Mouse (Mus musculus): ENCODE data around the gene Sim2. TPM values are rescaled to one million over a fixed set of nuclear protein-coding genes. Genes with fewer than 3 reads are reported as not detected.

The Sim2 gene
- polyA plus RNA-seq, 1 experiment from 2014 or later = 0.16 TPM

DNA sequence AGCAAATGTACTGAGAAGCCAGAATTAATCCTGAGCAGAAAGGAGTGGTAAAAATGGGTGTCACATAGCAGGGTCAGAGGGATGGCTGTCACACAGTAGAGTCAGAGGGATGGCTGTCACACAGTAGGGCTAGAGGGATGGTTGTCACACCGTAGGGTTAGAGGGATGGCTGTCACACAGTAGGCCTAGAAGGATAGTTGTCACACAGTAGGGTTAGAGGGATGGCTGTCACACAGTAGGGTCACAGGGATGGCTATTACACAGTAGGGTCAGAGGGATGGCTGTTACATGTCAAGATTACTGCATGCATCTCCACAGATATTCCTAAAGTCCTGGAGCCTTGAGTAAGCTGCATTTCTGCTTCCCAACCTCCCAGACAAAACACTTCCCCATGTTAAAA, 33.7 kb downstream of the Sim2 start:
- WGBS = 92% methylated on average over 1 of the region's 1 CpGs
- Histone ChIP-seq H3K27ac (no peak overlapping the region), H3K9ac (no peak overlapping the region), H3K27me3 (replicated peaks) (peaks cover 25% of the 10 kb centered on the region), H3K36me3 (no peaks in the 10 kb centered on the region), H3K4me2 (replicated peaks) (no peak overlapping the region), H3K4me1 (no peaks in the 10 kb centered on the region), H3K9me3 (no peaks in the 10 kb centered on the region), H3K4me3 (no peak overlapping the region)
- ATAC-seq (ENCODE audit: low FRiP score, low read depth) = no peak

DNA sequence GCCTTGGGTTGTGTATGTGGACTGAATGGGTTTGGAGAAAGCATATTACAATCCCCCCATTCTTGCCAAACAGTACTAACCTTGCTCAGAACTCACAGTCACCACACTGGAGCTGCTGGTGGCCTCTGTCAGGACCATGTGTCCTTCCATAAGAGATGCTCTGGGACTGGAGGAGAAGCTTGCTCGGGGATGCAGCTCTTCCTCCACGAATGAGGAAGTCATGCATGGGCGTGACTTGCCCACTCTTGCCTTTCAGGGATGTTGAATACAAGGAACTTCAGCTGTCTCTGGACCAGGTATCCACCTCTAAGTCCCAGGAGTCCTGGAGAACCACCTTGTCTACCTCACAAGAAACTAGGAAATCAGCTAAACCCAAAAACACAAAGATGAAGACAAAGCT, 37.6 kb downstream of the Sim2 start:
- no peaks in the 10 kb centered on the region for H3K9me3 ChIP-seq
- 88% methylated on average over 3 of the region's 3 CpGs for WGBS

DNA sequence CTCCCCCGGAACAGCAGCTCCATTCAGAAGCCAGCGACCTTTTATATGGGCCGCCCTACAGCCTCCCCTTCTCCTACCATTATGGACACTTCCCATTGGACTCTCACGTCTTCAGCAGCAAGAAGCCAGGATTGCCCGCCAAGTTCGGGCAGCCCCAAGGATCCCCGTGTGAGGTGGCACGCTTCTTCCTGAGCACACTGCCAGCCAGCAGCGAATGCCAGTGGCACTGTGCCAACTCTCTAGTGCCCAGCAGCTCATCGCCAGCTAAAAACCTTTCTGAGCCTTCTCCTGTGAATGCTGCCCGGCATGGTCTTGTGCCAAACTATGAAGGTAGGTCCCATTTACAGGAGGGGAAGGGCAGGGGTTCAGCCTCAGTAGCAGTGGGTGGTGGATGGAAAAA, 38.5 kb downstream of the Sim2 start:
- 73% methylated on average over 11 of the region's 11 CpGs for WGBS
- H3K36me3 ChIP-seq = no peaks in the 10 kb centered on the region
- ATAC-seq (ENCODE audit: low FRiP score, low read depth) = no peak
- peaks cover 64% of the 10 kb centered on the region for H3K27me3 ChIP-seq (replicated peaks)
- no peak overlapping the region for H3K9ac ChIP-seq
- H3K27ac ChIP-seq = no peak overlapping the region
- H3K4me1 ChIP-seq = peaks cover 5% of the 10 kb centered on the region
- no peaks in the 10 kb centered on the region for H3K9me3 ChIP-seq
- H3K4me2 ChIP-seq (replicated peaks) = no peak overlapping the region
- no peak overlapping the region for H3K4me3 ChIP-seq

More for the DNA sequence above, 37.6 kb downstream of the Sim2 start:
- Histone ChIP-seq H3K4me3 (no peak overlapping the region), H3K4me2 (replicated peaks) (no peak overlapping the region), H3K4me1 (peaks cover 4% of the 10 kb centered on the region), H3K27me3 (replicated peaks) (peaks cover 59% of the 10 kb centered on the region), H3K9ac (no peak overlapping the region), H3K27ac (no peak overlapping the region), H3K36me3 (no peaks in the 10 kb centered on the region)
- ATAC-seq (ENCODE audit: low FRiP score, low read depth) = no peak

DNA sequence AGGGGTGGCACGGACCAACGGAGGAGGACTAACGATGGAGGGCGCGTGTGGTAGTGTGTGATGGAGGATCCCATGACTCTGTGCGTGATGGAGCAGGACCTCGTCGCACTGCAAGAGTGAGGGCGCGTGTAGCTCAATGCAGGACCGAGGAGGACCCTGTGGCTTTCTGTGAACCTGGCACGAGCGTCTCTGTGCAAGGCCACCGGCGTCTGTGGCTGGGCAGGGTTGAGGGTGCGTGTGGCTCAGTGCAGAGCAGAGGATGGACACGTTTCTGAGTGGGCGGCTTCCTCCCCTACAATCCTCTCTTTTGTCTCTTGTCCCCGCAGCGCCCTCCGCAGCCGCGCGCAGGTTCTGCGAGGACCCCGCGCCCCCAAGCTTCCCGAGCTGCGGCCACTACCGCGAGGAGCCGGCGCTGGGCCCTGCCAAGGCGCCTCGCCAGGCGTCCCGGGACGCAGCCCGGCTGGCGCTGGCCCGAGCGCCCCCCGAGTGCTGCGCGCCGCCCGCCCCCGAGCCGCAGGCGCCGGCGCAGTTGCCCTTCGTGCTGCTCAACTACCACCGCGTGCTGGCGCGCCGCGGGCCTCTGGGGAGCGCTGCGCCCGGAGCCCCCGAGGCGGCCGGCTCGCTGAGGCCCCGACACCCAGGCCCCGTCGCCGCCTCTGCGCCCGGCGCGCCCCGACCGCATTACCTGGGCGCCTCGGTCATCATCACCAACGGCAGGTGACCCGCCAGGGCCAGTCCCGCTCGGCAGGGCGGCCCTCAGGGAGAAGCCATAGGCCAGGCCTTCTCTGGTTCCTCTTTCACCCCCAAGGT, 40.6 kb downstream of the Sim2 start:
- Histone ChIP-seq H3K9ac (peak overlapping the region; percentile 38), H3K4me2 (replicated peaks) (peak overlapping the region; percentile 93), H3K27ac (no peak overlapping the region), H3K36me3 (no peaks in the 10 kb centered on the region), H3K27me3 (replicated peaks) (peaks cover 57% of the 10 kb centered on the region), H3K4me3 (peak overlapping the region; percentile 47), H3K4me1 (peaks cover 10% of the 10 kb centered on the region), H3K9me3 (no peaks in the 10 kb centered on the region)
- ATAC-seq (ENCODE audit: low FRiP score, low read depth) = peak; percentile 66
- 1% methylated on average over 83 of the region's 83 CpGs for WGBS

DNA sequence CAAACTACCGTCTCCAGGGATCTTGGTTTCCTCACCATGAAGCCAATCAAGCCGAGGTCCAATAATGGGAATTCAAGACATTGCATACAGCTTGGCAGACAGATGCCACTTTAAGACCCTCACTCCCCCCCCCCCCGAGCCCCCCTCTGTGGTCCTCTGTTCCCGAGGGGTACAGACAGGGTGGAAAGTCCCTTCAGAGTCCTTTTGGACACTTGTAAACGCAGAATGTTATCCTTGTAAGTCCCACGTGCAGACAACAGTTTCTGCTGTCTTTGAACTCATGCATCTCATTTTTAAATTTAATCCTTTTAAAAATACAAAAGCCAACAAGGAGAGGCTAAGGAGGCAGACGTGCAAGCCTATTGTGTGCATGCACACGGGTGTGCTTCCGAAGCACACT, 41.5 kb downstream of the Sim2 start:
- 38% methylated on average over 9 of the region's 9 CpGs for WGBS
- H3K36me3 ChIP-seq = no peaks in the 10 kb centered on the region
- H3K27ac ChIP-seq = no peak overlapping the region
- H3K4me1 ChIP-seq = peaks cover 10% of the 10 kb centered on the region
- no peak overlapping the region for H3K4me3 ChIP-seq
- ATAC-seq (ENCODE audit: low FRiP score, low read depth) = no peak
- H3K27me3 ChIP-seq (replicated peaks) = peaks cover 57% of the 10 kb centered on the region
- no peak overlapping the region for H3K9ac ChIP-seq
- H3K4me2 ChIP-seq (replicated peaks) = peak overlapping the region; percentile 93
- no peaks in the 10 kb centered on the region for H3K9me3 ChIP-seq

DNA sequence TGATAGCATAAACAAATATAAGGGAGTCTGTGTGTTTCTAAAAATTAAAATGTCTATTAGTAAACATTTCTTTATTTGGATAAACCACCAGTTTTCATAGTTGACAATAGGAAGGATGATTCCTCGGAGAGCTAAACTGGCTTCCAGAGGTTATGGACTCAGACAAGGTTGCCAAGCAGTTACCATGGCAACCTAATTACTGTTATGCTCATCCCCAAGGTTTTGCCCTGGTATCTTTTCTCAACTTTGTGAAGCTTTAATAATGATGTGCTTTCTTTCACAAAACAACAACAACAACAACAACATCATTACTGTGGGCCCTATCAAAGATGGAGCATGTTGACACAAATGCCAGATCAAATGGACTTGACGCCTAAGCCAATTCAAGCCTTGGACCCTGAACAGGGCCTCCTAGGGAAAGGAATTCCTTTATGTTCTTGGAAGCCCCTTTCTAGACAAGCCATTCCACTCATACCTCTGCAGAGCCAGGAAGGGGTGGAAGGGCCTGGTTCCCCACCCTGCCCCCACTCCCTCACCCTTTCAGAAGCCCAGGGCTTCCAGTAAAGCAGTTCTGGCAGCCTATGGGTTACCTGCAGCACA, 43.6 kb downstream of the Sim2 start:
- Histone ChIP-seq H3K4me1 (peaks cover 10% of the 10 kb centered on the region), H3K9ac (no peak overlapping the region), H3K36me3 (no peaks in the 10 kb centered on the region), H3K9me3 (no peaks in the 10 kb centered on the region), H3K4me2 (replicated peaks) (no peak overlapping the region), H3K27ac (no peak overlapping the region), H3K27me3 (replicated peaks) (peaks cover 43% of the 10 kb centered on the region), H3K4me3 (no peak overlapping the region)
- WGBS = 23% methylated on average over 2 of the region's 2 CpGs
- ATAC-seq (ENCODE audit: low FRiP score, low read depth) = no peak

DNA sequence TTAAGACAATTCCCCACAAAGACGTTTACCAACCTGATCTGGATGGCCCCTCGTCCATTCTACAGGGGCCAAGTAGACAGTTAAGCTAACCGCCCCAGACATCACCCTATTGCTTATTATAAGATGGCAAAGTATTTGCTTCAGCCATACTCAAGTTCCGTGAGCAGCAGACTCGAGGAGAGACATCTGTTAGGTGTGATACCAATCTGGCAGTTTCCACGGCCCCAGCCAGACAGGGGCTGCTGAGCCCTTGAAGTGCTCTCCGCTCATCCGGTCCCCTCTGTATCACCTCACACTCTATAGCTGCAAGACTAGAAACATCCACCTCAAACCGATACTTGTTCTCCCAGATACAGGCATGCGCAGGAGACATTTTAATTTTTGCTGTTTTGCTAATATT, 49.5 kb downstream of the Sim2 start:
- Histone ChIP-seq H3K9ac (no peak overlapping the region), H3K36me3 (no peaks in the 10 kb centered on the region), H3K4me2 (replicated peaks) (no peak overlapping the region), H3K4me3 (no peak overlapping the region), H3K27me3 (replicated peaks) (no peaks in the 10 kb centered on the region), H3K4me1 (no peaks in the 10 kb centered on the region), H3K9me3 (no peaks in the 10 kb centered on the region), H3K27ac (no peak overlapping the region)
- no peak for ATAC-seq (ENCODE audit: low FRiP score, low read depth)
- 81% methylated on average over 10 of the region's 10 CpGs for WGBS

DNA sequence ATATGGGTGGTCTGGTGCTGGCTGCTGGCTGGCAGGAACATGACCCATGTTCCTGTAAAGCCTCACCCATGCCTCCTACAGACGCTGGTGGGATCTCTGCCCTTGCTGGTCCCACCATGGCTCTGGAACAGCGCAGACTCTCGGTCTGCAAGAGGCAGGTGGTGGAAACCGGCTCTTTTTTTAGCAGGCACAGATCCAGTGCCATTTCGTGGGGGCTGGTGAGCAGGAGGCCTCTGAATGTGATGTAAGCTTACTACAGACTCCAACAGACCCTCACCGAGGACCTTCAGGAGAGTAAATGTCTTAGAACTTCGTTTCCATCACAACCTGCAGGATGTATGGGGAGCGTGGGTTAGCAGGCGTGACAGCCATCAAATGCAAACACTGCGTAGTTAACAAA, 56.0 kb downstream of the Sim2 start:
- Histone ChIP-seq H3K27me3 (replicated peaks) (no peaks in the 10 kb centered on the region), H3K36me3 (no peaks in the 10 kb centered on the region), H3K9me3 (no peaks in the 10 kb centered on the region), H3K9ac (no peak overlapping the region), H3K4me2 (replicated peaks) (no peak overlapping the region), H3K4me1 (peaks cover 8% of the 10 kb centered on the region), H3K4me3 (no peak overlapping the region), H3K27ac (no peak overlapping the region)
- no peak for ATAC-seq (ENCODE audit: low FRiP score, low read depth)
- WGBS = 70% methylated on average over 10 of the region's 10 CpGs

DNA sequence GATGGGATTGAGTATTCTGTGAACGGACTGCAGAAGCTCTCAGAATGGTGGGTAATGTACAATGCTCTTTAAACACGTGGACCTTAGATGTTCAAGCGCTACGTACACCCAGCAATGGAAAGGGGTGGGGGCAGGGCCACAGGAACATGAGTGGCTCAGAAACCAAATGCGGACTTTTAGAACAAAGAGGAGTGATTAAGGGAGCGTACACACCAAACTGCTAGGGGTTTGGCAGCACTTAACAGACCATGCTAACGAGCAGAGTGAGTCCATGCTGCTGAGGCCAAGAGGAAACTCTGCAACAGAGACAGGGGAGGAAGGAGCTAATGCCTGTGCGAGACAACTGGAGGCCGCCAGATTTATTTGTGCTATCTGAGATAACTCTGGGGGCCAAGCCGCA, 58.6 kb downstream of the Sim2 start:
- Histone ChIP-seq H3K4me2 (replicated peaks) (peak overlapping the region; percentile 18; the same call in 1 of the 2 replicates), H3K9me3 (no peaks in the 10 kb centered on the region), H3K4me1 (peaks cover 13% of the 10 kb centered on the region), H3K4me3 (no peak overlapping the region), H3K27me3 (replicated peaks) (peaks cover 3% of the 10 kb centered on the region; the same call in 1 of the 2 replicates), H3K27ac (no peak overlapping the region), H3K9ac (no peak overlapping the region), H3K36me3 (no peaks in the 10 kb centered on the region)
- ATAC-seq (ENCODE audit: low FRiP score, low read depth) = no peak
- 24% methylated on average over 10 of the region's 10 CpGs for WGBS

DNA sequence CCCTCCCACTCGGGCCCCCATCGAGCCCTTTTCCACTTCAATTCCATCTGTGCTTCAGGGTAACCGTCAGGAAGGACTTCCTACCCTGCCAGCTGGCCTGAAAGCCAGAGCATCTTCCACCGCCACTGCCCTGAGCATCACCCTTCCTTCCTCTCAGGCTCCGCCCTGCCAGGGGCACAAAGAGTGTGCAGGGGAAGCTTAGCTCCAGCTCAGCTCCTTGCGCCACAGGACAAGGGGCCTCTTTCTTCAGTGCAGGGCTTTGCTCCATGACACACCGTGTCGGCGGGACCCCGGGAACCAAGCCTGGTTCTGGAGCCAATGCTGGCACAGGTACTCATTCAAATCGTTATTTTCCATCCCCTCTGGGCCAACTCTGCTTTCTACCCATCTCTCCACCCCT, 63.4 kb downstream of the Sim2 start:
- Histone ChIP-seq H3K4me3 (no peak overlapping the region), H3K4me2 (replicated peaks) (0 out of 2 replicates have a peak overlapping the region, but pooled peaks have one; percentile 24), H3K36me3 (no peaks in the 10 kb centered on the region), H3K27ac (no peak overlapping the region), H3K9me3 (no peaks in the 10 kb centered on the region), H3K4me1 (peaks cover 20% of the 10 kb centered on the region), H3K27me3 (replicated peaks) (peaks cover 17% of the 10 kb centered on the region), H3K9ac (no peak overlapping the region)
- 48% methylated on average over 11 of the region's 11 CpGs for WGBS
- no peak for ATAC-seq (ENCODE audit: low FRiP score, low read depth)

DNA sequence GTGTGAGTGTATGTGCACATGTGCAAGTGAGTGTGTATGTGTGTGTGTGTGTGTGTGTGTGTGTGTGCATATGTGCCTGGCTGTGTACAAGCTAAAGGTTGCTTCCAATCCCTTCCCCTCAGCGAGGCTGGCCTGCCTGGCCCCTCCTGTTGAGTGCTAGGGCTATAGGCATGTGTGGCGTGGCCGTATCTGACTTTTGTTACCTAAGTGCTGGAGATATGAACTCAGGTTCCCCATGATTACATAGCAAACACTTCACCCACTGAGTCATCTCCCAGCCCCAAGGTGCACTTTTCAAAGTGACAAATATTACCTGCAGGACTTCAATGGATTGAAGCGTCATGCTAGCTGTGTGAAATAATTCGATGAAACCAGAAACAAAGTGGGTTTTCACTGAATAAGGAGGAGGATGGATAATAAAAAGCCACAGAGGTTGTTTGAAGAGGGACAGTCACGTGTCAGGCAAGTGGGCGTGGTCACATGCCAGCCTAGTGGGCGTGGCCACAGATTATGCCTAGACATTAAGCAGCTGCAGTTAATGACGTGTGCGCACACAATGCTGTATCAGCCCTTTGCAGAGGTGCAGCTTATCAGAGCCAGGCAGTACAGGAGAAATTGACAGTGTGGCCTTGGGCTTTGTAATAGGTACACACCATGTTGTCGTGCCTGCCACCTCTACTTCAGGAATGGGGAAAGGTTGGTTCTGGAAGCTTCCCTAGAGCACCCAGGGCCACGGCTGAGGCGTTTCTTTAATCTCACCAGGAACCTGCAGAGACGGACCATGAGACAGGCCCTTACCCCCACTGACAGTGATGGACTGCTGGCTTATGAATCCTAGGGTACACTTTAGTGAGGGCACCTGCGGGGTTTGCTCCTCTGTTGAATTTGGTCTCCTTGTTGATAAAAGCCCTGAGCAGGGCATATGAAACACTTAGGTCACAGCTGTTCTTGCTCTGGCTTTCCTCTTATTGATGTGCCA, 65.7 kb downstream of the Sim2 start:
- ATAC-seq (ENCODE audit: low FRiP score, low read depth) = no peak
- peaks cover 25% of the 10 kb centered on the region for H3K4me1 ChIP-seq
- 73% methylated on average over 15 of the region's 15 CpGs for WGBS
- H3K36me3 ChIP-seq = no peaks in the 10 kb centered on the region
- H3K27ac ChIP-seq = no peak overlapping the region
- H3K9ac ChIP-seq = no peak overlapping the region
- no peak overlapping the region for H3K4me2 ChIP-seq (replicated peaks)
- peaks cover 17% of the 10 kb centered on the region for H3K27me3 ChIP-seq (replicated peaks)
- H3K4me3 ChIP-seq = no peak overlapping the region
- H3K9me3 ChIP-seq = no peaks in the 10 kb centered on the region

Measured in neural tube, embryonic 12.5 days (tissue).